Mouse (Mus musculus) T-helper 2 cell (primary cell): ENCODE data around the gene Mbd3l2.
"Not testable (repeated sequence)": the region's sequence is repeated elsewhere in the genome, so short reads cannot be mapped to it uniquely, and the experiment has no call there.

ENCODE experiments used
- in situ Hi-C: fragments of 300-600 bp; cut with MboI, MseI; formaldehyde crosslinking; loops from one replicate; pipeline ENCODE4 v1.15.1; 2025; ENCODE audit warnings: high pct_unique_total_duplicates

The Mbd3l2 gene

GRCm38 (mm10) chr9:18430354-18430753 lies at the start of gene Mbd3l2:
Mbd3l2 (plus strand) TSS chr9:18430654.
- in situ Hi-C loops, result no loop called here

GRCm38 (mm10) chr9:18385782-18386181 lies 44.7 kb upstream of the Mbd3l2 start:
- in situ Hi-C loops, result no loop called here

GRCm38 (mm10) chr9:18399629-18400028 lies 30.8 kb upstream of the Mbd3l2 start:
- in situ Hi-C loops, result loop anchor here (10.0 kb wide), 1 partner anchor 715 kb away; no protein-coding TSS in a partner anchor

- in situ Hi-C loops, result loop anchor here (10.0 kb wide), 1 partner anchor 712 kb away; no protein-coding TSS in a partner anchor
Measured at GRCm38 (mm10) chr9:18402895-18403294, 27.6 kb upstream of the Mbd3l2 start, which contains the start of gene Naalad2. Naalad2 (minus strand) TSS chr9:18402995.

GRCm38 (mm10) chr9:18404118-18404517 lies 26.3 kb upstream of the Mbd3l2 start, which contains the start of gene Ubtfl1:
Ubtfl1 (plus strand) TSS chr9:18404418.
- in situ Hi-C loops, result loop anchor here (10.0 kb wide), 1 partner anchor 711 kb away; no protein-coding TSS in a partner anchor

GRCm38 (mm10) chr9:18412371-18412770 lies 18.1 kb upstream of the Mbd3l2 start:
- in situ Hi-C loops, result not testable (repeated sequence)

- in situ Hi-C loops, result no loop called here
Measured at GRCm38 (mm10) chr9:18431687-18432086, 1.2 kb downstream of the Mbd3l2 start.

GRCm38 (mm10) chr9:18456520-18456919 lies 26.1 kb downstream of the Mbd3l2 start:
- in situ Hi-C loops, result no loop called here

GRCm38 (mm10) chr9:18467350-18467749 lies 36.9 kb downstream of the Mbd3l2 start:
- in situ Hi-C loops, result no loop called here

GRCm38 (mm10) chr9:18468005-18468404 lies 37.6 kb downstream of the Mbd3l2 start:
- in situ Hi-C loops, result no loop called here

GRCm38 (mm10) chr9:18473324-18474128 lies 43.1 kb downstream of the Mbd3l2 start:
- in situ Hi-C loops, result no loop called here

GRCm38 (mm10) chr9:18478168-18478567 lies 47.7 kb downstream of the Mbd3l2 start, which contains the start of the genes Zfp558 and Mbd3l1:
Zfp558 (minus strand) TSS chr9:18478268.
Mbd3l1 (plus strand) TSS chr9:18478359.
- in situ Hi-C loops, result no loop called here
